Mouse (Mus musculus): Measurements from ENCODE around the gene Canx.
"Not testable (repeated sequence)": the region's sequence is repeated elsewhere in the genome, so short reads cannot be mapped to it uniquely, and the experiment has no call there.

Gene Canx

GRCm38 (mm10) chr11:50333181-50333580, 7.7 kb upstream of the Canx start:
- DNase-seq (ENCODE audit: extremely low read depth, low read depth), result no peak

GRCm38 (mm10) chr11:50329378-50329777, 3.9 kb upstream of the Canx start:
- no peak for DNase-seq (ENCODE audit: extremely low read depth, low read depth)

- DNase-seq (ENCODE audit: extremely low read depth, low read depth), result no peak
Observed at GRCm38 (mm10) chr11:50328075-50328625, 2.7 kb upstream of the Canx start.

DNA sequence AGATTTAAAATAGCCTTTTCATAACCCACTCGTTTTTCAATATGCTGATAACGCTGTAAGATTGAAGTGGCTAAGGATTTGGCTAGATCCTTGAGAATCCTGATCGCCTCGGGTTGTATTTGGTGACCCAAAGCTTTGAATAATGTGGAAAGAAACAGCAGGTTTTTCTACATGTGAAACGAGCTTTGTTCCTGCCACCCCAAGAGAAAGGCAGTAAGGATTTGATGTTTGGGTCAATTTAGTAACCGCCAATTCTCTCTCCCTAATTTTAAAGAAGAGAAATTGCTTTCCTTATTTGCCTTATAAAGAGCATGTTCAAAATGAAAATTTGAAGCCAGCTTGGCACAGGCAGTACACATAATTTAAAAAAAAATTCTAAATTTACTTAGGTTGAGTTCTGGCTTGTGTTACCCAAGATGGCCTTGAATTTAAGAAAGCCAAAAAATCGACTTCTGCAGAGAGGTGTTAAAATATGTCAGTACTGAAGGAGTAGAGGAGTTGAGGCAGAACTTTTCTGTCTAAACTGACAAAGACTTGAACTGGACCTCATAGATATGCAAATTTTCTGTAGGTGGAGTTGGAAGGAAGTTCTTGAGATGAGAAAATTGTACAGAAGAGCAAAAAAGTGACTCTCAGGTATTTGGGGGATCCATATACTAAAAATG, 961 bp upstream of the Canx start:
- no peak for DNase-seq (ENCODE audit: extremely low read depth, low read depth)

DNA sequence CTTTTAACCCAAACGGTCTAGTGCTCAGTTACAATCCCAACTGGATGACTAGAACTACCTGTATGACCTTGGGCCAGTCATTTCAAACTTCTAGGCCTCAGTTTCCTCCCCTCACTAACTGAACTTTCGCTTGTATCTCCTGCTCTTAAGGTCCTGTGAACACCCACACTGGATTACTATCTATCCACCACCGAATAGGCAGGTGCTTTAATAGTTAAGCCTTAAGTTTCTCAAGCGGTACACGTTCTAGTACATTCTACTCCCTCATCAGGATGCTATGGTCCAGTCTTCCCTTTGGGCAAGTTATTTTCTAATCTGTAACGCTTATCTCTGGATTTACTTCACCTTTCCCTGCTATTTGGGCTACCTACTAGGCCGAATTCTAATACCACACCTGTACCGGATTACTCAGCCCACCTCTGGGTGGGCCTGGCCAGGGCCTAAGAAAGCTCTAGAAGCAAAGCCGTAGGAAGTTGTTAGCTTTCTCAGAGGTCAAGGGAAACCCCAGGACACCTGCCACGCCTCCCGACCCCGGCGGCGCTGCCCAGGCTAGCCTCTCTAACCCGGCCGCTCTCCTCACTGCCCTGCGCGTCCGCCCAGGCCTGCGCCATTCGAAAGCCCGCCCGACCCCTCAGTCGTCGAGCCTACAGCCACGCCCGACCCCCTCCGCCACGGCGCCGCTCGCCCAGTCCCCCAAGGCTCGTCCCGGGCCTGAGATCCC, 562 bp downstream of the Canx start:
- DNase-seq (ENCODE audit: extremely low read depth, low read depth), result no peak

- no peak for DNase-seq (ENCODE audit: extremely low read depth, low read depth)
Observed at GRCm38 (mm10) chr11:50323843-50324242, 1.6 kb downstream of the Canx start.

GRCm38 (mm10) chr11:50322345-50322744, 3.1 kb downstream of the Canx start:
- no peak for DNase-seq (ENCODE audit: extremely low read depth, low read depth)

GRCm38 (mm10) chr11:50321239-50321638, 4.2 kb downstream of the Canx start:
- no peak for DNase-seq (ENCODE audit: extremely low read depth, low read depth)

GRCm38 (mm10) chr11:50319343-50319742, 6.1 kb downstream of the Canx start:
- DNase-seq (ENCODE audit: extremely low read depth, low read depth), result not testable (repeated sequence)

DNA sequence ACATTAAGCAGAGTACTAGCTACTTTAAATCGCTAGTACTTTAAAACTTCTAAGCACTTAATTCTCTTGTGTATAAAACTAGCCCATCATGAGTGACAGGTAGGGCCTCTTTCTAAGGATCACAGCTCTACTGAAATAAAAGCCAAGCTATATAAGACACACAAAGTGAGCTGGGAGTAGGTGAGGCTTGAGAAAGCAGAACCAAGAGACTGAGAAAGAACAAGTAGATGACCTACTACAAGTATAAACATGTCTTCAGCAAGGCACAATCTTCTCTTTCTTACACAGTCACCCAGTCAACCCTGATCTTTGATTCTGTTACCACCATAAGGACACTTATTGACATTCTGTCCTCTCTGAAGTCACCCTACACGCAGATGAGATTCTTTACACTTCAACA, 12.7 kb downstream of the Canx start:
- no peak for DNase-seq (ENCODE audit: extremely low read depth, low read depth)

DNA sequence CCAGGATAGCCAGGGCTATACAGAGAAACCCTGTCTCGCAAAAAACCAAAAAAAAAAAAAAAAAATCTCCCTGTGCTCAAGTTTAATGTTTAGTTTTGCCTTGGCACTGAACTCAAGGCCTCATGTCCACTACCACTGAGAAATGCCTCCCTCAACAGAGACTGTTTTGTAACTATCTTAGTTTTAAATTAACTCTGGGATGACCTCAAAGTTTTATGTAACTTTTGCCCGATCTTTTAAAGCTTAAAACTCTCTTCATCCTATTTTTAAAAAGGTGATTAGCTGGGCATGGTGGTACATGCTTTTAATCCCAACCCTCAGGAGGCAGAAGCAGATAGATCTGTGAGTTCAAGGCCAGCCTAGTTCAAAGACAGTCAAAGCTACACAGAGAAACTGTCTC, 22.1 kb downstream of the Canx start:
- no peak for DNase-seq (ENCODE audit: extremely low read depth, low read depth)

DNA sequence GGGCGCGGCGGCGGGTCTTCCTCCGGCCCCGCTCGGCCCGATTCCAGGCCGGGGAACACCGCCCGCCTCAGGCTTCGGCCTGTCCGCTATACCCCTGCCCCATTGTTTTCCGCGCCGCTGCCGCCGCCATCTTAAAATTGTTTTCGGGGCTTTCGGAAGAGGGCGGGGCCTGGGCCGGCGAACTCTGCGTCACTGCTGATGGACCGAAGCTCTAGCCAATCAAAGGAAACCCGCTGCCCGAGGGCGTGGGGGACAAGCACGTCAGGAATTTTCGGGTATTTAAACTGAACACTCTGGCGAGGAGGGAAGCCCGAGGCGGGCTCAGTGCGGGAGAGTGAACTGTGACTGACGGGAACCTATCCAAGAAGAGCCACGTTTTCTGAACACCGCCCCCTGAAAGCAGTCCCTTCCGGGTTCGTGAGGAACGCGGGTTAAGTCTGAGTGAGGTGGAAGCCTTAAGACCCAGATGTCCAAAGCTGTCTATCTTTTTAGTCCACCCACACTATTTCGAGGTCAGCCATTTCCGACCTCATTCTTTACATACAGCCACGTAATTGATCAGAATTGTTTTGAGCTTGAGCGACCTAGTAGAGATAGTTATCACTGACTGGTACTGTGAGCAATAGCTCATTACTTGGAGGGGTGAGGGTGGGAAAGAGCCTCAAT, 33.1 kb downstream of the Canx start, which contains the start of gene Maml1:
TSS of gene Maml1 (minus strand) at position 122 of the 666 bp plus-strand sequence.
- DNase-seq (ENCODE audit: extremely low read depth, low read depth), result peak; percentile 95

DNA sequence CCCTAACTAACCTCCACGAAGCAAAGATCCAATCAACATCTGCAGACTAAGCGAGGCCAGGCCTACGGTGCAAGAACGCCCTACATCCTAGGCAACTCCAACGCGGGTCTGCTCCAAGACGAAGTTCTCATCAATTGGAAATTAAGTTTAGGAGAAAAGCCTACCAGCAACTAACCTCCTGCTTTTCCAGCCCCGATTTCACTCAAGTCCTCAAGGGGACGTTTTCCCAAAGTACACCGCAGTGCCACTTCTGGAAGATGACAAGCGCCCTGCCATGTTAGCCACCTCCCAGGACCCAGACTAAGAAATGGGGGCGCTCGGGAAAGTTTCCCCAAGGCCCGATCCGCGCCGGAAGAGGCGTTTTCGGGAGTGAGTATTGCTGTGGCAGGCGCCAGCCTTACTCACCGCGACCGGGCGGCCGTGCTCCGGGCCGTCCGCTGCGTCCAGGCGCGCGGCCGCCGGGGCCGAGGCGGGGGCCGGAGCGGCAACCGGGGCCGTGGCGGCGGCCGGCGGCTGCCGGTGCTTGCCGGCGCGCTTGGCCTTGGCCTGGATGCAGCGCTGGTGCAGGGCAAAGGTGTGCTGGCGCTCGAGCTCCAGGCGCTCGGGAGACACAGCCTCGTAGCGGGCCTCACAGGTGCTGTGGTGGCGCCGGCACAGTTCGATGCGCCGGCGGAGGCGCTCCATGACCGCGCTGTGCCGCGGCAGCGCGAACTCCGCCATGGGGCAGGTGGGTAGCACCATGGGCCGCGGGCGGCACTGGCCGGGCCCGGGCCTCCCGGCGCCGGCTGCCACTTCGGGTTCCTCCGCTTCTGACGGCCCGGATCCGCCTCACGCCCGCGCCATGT, 33.9 kb downstream of the Canx start:
- DNase-seq (ENCODE audit: extremely low read depth, low read depth), result no peak

DNA sequence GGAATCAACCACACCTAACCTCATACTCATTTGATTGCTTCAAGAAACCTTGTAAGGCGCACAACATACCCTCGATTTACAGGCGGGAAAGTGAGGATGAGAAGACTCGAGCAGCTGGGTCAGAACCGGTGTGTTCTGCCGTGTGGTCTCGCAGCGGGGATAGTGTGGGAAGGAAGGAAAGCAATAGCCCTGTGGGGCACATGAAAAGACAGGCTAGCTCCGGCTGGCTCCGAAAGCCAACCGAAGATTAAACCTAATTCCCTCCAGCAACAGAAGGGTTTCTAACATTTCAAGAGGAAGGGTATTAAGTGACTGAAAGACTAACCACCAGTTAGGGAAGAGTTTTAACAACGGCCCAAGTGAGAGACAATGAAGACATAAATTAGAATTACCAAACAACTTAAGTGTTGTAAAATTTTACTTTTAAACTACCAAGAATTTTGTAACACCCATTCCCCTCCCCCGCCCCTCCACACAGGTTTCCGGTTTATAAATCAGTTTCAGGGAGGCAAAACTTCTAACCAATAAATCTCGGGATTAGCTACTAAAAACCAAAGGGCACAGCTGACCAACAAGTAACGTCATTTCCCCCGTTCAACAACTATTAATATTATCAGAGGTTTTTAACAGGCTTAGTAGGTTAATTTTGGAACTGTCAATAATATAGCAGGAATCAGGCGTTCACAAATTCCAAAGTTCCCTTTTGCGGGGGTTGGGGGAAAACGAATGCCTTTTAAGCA, 34.8 kb downstream of the Canx start:
- DNase-seq (ENCODE audit: extremely low read depth, low read depth), result no peak

DNA sequence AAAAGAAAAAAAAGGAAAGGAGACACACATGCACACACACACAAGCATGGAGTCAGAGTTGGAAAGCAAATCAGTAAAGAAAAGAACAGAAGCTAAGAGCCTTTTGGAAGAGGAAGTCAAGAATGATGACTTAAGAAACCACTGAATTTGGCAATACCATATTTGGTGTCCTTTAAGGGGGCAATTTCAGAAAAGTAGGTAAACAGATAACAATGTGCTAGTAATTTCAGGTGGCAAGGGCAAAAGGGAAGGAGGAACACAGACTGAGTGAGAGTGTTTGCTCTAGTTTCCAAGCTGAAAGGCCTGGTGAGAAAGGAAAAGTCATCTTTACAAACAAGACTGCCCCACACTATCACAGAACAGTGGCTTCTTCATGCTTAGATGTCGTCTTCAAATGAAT, 39.0 kb downstream of the Canx start:
- DNase-seq (ENCODE audit: extremely low read depth, low read depth), result no peak

DNA sequence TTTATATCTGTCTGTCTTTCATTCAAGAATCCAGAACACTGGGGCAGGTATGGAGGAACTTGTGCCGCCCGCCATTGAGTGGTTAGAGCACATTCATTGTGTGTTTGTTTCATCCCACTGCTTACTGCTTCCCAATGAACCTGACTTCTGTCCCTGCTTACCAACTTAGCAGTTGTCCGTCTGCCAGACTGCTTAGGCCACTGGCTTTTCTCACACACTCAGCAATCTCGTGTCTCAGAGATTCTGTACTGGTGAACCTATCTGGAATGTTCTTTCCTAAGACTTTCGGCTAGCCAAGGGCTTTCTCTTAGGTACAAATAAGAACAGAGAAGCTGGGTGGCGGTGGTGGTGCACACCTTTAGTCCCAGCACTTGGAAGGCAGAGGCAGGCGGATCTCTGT, 39.8 kb downstream of the Canx start:
- no peak for DNase-seq (ENCODE audit: extremely low read depth, low read depth)

DNA sequence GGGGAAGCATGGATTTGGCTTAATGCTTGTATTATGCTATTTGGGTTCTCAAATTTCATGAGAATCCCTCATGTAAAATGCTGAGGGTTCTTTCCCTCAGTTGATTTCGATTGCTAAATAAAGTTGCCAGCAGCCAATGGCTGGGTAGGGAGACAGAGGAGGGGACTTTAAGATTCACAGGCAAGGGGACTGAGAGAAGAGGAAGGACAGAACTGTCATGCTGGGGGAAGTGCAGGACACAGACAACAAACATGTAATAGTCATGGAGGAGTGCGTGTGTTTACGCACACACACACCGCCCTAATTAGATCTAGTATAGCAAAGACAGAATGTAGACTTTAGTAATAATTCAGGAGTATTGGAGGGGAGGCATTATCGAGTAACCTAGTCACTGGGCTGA, 40.2 kb downstream of the Canx start:
- DNase-seq (ENCODE audit: extremely low read depth, low read depth), result no peak

- no peak for DNase-seq (ENCODE audit: extremely low read depth, low read depth)
Observed at GRCm38 (mm10) chr11:50280053-50280452, 45.4 kb downstream of the Canx start.

GRCm38 (mm10) chr11:50279005-50279404, 46.5 kb downstream of the Canx start:
- no peak for DNase-seq (ENCODE audit: extremely low read depth, low read depth)

DNA sequence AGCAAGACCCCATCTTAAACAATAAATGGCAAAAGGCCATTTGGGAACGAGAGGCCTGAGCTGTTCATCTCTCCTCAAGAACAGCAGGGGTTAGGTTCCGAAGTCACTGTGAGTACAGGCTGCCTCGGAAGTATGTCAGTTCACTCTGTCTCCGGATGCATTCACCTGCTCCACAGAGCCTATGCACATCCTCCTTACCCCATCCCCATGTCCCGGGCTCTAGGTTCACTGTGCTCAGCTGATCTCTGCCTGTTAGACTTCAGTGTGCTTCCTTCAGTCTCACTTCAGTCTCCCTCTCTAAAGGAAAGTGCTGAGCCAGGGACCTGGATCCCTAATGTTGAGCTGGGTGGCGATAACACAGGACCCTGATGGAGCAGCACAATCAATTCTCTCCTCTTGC, 47.8 kb downstream of the Canx start:
- DNase-seq (ENCODE audit: extremely low read depth, low read depth), result no peak

DNA sequence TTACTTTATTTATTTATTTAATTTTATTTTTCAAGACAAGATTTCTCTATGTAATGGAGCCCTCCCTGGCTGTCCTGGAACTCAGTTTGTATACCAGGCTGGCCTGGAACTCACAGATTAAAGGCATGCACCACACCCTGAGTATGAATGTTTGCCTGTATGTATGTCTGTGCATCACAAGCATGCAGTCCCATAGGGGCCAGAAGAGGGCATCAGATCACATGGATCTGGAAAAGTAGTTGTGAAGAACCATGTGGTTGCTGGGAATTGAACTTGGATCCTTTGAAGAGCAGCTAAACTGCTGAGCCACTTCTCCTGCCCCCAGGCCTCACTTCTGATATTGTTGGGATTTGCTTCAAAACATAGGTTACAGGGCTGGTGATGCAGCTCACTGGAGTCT, 48.4 kb downstream of the Canx start:
- no peak for DNase-seq (ENCODE audit: extremely low read depth, low read depth)
